Mouse (Mus musculus): ENCODE data around the gene Dync1i1. TPM values are rescaled to one million over a fixed set of nuclear protein-coding genes. Genes with fewer than 3 reads are reported as not detected.
A peak's percentile ranks its signal among the peaks of the same experiment; 100 is the strongest.

The Dync1i1 gene
- polyA plus RNA-seq, 1 experiment from 2014 or later = 0.11 TPM

- Histone ChIP-seq H3K36me3 (ENCODE audit: control insufficient read depth, insufficient read depth) (no peaks in the 10 kb centered on the region), H3K9me3 (replicated peaks; ENCODE audit: control insufficient read depth, low read length) (no peaks in the 10 kb centered on the region), H3K9ac (ENCODE audit: low read depth, low read length) (no peak overlapping the region), H3K27ac (ENCODE audit: low read length) (no peak overlapping the region), H3K4me3 (ENCODE audit: low read depth, low read length) (no peak overlapping the region), H3K4me1 (ENCODE audit: control insufficient read depth, low read depth, low read length) (no peaks in the 10 kb centered on the region), H3K4me2 (ENCODE audit: low read depth, low read length) (no peak overlapping the region), H3K27me3 (ENCODE audit: control insufficient read depth, insufficient read depth, low read depth, low read length) (no peaks in the 10 kb centered on the region)
- ATAC-seq (ENCODE audit: low read depth) = no peak
- WGBS (ENCODE audit: insufficient replicate concordance) = 72% methylated on average over 6 of the region's 6 CpGs
Measured at GRCm38 (mm10) chr6:6027664-6028063, 302.2 kb downstream of the Dync1i1 start.

DNA sequence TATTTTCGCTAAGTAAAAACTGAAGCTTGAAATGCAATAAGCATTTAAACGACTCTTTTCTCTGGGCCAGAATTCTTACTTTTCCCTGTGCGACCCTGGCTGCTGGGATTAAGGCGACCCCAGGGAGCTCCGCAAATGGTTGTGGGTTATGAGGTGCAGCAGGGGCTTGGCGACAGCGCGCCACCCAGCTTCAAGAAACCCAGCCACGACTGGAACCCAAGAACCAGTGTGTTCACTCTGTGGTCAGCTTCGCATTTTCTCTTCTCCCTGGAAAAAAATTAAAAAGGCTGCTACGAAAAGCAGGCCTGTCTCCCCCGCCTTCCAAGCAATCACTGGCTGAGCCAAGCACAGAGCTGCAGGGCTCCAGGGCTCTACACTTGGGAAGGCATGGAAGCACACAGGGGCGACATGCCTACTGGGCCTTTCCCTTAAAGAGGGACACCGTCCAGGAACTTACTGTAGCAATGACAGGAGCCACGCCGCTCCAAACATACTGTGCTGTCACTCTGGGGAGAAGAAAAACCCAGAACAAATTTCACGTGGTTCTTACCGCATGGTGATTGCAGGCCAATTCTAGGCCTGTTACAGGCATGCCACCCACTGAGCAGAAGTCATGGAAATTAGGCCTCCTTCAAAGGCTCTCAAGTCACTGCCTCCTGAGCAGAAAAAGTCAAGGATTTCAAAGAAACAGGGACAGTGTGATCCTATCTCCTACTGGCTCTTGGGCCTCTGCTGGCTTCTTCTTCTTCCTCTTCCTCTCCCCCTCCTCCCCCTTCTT lies 313.5 kb downstream of the Dync1i1 start:
- Histone ChIP-seq H3K9me3 (replicated peaks; ENCODE audit: control insufficient read depth, low read length) (no peaks in the 10 kb centered on the region), H3K27me3 (ENCODE audit: control insufficient read depth, insufficient read depth, low read depth, low read length) (no peaks in the 10 kb centered on the region), H3K4me1 (ENCODE audit: control insufficient read depth, low read depth, low read length) (no peaks in the 10 kb centered on the region), H3K27ac (ENCODE audit: low read length) (no peak overlapping the region), H3K9ac (ENCODE audit: low read depth, low read length) (no peak overlapping the region), H3K4me2 (ENCODE audit: low read depth, low read length) (no peak overlapping the region), H3K4me3 (ENCODE audit: low read depth, low read length) (no peak overlapping the region), H3K36me3 (ENCODE audit: control insufficient read depth, insufficient read depth) (no peaks in the 10 kb centered on the region)
- ATAC-seq (ENCODE audit: low read depth) = no peak
- WGBS (ENCODE audit: insufficient replicate concordance) = 69% methylated on average over 18 of the region's 18 CpGs

DNA sequence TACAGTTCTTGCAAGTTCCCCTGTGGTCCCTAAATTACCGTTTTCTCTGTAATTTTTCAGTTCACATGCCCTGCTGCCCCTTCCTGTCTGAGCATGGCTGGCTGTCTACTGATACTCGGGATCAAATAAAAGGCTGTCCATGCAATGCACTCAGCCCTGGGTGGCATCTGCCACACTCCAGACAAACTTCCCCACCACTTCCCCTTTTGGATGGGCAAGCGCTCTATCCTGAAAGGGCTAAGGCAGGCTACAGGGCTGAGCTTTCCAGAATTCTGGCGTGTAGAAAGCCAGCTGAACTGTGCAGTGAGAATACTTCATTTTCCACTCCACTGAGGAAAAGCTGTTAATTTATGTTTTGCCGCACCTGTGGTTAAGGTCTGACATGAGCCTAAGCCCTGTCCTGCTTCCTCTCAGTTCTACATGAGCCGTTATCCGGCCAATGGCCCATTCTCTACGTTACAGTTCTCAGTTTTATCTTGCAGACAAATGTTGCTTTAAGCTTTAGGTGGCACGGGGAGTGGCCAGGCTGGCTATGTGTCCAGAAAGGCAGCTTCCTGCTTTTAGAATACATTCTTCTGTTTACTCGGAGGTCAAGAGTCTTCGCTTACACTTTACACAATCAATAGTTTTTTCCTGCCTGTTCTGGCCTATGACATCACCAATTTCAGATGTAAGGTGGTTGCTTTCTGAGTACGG lies 321.4 kb downstream of the Dync1i1 start:
- Histone ChIP-seq H3K4me3 (ENCODE audit: low read depth, low read length) (no peak overlapping the region), H3K27me3 (ENCODE audit: control insufficient read depth, insufficient read depth, low read depth, low read length) (no peaks in the 10 kb centered on the region), H3K9me3 (replicated peaks; ENCODE audit: control insufficient read depth, low read length) (no peaks in the 10 kb centered on the region), H3K27ac (ENCODE audit: low read length) (no peak overlapping the region), H3K4me2 (ENCODE audit: low read depth, low read length) (no peak overlapping the region), H3K9ac (ENCODE audit: low read depth, low read length) (no peak overlapping the region), H3K4me1 (ENCODE audit: control insufficient read depth, low read depth, low read length) (no peaks in the 10 kb centered on the region; the same call in 1 of the 2 replicates), H3K36me3 (ENCODE audit: control insufficient read depth, insufficient read depth) (no peaks in the 10 kb centered on the region)
- 30% methylated on average over 12 of the region's 12 CpGs for WGBS (ENCODE audit: insufficient replicate concordance)
- ATAC-seq (ENCODE audit: low read depth) = peak; percentile 71

DNA sequence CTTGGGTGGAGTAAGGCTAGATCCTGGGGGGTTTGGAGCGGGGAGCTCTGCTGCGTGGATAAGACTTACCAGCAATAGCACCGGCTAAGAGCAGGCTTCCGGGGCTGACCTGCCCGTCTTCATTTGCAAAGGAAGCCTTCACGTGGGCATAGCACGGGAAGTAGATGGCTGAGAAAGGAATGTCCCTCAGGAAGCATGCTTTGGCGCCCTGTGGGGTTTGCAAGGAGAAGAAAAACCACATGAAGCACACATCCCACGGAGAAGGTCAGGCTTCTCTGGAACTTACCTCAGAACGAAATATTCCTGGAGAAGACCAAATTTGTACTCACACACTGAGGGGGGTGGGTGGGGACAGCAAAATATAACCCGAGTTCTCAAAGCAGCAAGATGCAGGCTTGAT lies 327.3 kb downstream of the Dync1i1 start:
- H3K9me3 ChIP-seq (replicated peaks; ENCODE audit: control insufficient read depth, low read length) = no peaks in the 10 kb centered on the region
- no peaks in the 10 kb centered on the region for H3K27me3 ChIP-seq (ENCODE audit: control insufficient read depth, insufficient read depth, low read depth, low read length)
- H3K4me2 ChIP-seq (ENCODE audit: low read depth, low read length) = no peak overlapping the region
- no peak overlapping the region for H3K4me3 ChIP-seq (ENCODE audit: low read depth, low read length)
- no peak for ATAC-seq (ENCODE audit: low read depth)
- H3K36me3 ChIP-seq (ENCODE audit: control insufficient read depth, insufficient read depth) = no peaks in the 10 kb centered on the region
- no peak overlapping the region for H3K27ac ChIP-seq (ENCODE audit: low read length)
- no peak overlapping the region for H3K9ac ChIP-seq (ENCODE audit: low read depth, low read length)
- no peaks in the 10 kb centered on the region for H3K4me1 ChIP-seq (ENCODE audit: control insufficient read depth, low read depth, low read length)
- 50% methylated on average over 11 of the region's 11 CpGs for WGBS (ENCODE audit: insufficient replicate concordance)

DNA sequence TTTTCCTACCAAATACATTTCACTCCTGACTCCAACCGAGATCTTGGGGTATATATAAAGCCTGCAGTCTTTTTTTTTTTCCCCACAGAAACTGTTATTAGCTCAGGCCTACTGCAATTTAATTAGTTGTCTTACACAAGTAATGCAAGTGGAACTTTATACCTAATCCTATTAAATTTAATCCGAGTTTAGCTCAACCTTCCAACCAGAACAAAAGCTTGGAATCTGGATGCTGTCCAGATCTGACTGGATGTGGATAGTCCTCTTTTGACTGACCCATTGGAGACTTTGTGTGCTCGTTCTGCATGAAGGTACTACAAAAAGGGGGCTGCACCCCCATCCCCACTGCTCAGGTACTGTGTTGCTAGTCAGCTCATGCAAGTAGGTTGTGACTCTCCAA lies 328.5 kb downstream of the Dync1i1 start:
- ATAC-seq (ENCODE audit: low read depth) = no peak
- no peak overlapping the region for H3K4me3 ChIP-seq (ENCODE audit: low read depth, low read length)
- H3K4me1 ChIP-seq (ENCODE audit: control insufficient read depth, low read depth, low read length) = no peaks in the 10 kb centered on the region
- no peaks in the 10 kb centered on the region for H3K9me3 ChIP-seq (replicated peaks; ENCODE audit: control insufficient read depth, low read length)
- WGBS (ENCODE audit: insufficient replicate concordance) = 65% methylated on average over 3 of the region's 3 CpGs
- no peaks in the 10 kb centered on the region for H3K27me3 ChIP-seq (ENCODE audit: control insufficient read depth, insufficient read depth, low read depth, low read length)
- H3K4me2 ChIP-seq (ENCODE audit: low read depth, low read length) = no peak overlapping the region
- H3K9ac ChIP-seq (ENCODE audit: low read depth, low read length) = no peak overlapping the region
- no peak overlapping the region for H3K27ac ChIP-seq (ENCODE audit: low read length)
- no peaks in the 10 kb centered on the region for H3K36me3 ChIP-seq (ENCODE audit: control insufficient read depth, insufficient read depth)

GRCm38 (mm10) chr6:6058548-6058947 lies 333.1 kb downstream of the Dync1i1 start:
- Histone ChIP-seq H3K9me3 (replicated peaks; ENCODE audit: control insufficient read depth, low read length) (no peaks in the 10 kb centered on the region), H3K9ac (ENCODE audit: low read depth, low read length) (no peak overlapping the region), H3K27me3 (ENCODE audit: control insufficient read depth, insufficient read depth, low read depth, low read length) (no peaks in the 10 kb centered on the region), H3K4me1 (ENCODE audit: control insufficient read depth, low read depth, low read length) (no peaks in the 10 kb centered on the region), H3K4me2 (ENCODE audit: low read depth, low read length) (no peak overlapping the region), H3K27ac (ENCODE audit: low read length) (no peak overlapping the region), H3K4me3 (ENCODE audit: low read depth, low read length) (no peak overlapping the region), H3K36me3 (ENCODE audit: control insufficient read depth, insufficient read depth) (no peaks in the 10 kb centered on the region)
- WGBS (ENCODE audit: insufficient replicate concordance) = 76% methylated on average over 3 of the region's 3 CpGs
- no peak for ATAC-seq (ENCODE audit: low read depth)

GRCm38 (mm10) chr6:6067201-6067600 lies 341.8 kb downstream of the Dync1i1 start:
- no peak overlapping the region for H3K4me2 ChIP-seq (ENCODE audit: low read depth, low read length)
- no peak overlapping the region for H3K27ac ChIP-seq (ENCODE audit: low read length)
- 63% methylated on average over 6 of the region's 6 CpGs for WGBS (ENCODE audit: insufficient replicate concordance)
- ATAC-seq (ENCODE audit: low read depth) = no peak
- H3K36me3 ChIP-seq (ENCODE audit: control insufficient read depth, insufficient read depth) = no peaks in the 10 kb centered on the region
- no peaks in the 10 kb centered on the region for H3K27me3 ChIP-seq (ENCODE audit: control insufficient read depth, insufficient read depth, low read depth, low read length)
- H3K4me3 ChIP-seq (ENCODE audit: low read depth, low read length) = no peak overlapping the region
- no peak overlapping the region for H3K9ac ChIP-seq (ENCODE audit: low read depth, low read length)
- no peaks in the 10 kb centered on the region; the same call in 1 of the 2 replicates for H3K4me1 ChIP-seq (ENCODE audit: control insufficient read depth, low read depth, low read length)
- no peaks in the 10 kb centered on the region for H3K9me3 ChIP-seq (replicated peaks; ENCODE audit: control insufficient read depth, low read length)

GRCm38 (mm10) chr6:6070015-6070414 lies 344.6 kb downstream of the Dync1i1 start:
- Histone ChIP-seq H3K9ac (ENCODE audit: low read depth, low read length) (no peak overlapping the region), H3K4me2 (ENCODE audit: low read depth, low read length) (no peak overlapping the region), H3K9me3 (replicated peaks; ENCODE audit: control insufficient read depth, low read length) (no peaks in the 10 kb centered on the region), H3K4me3 (ENCODE audit: low read depth, low read length) (no peak overlapping the region), H3K4me1 (ENCODE audit: control insufficient read depth, low read depth, low read length) (no peaks in the 10 kb centered on the region; the same call in 1 of the 2 replicates), H3K27me3 (ENCODE audit: control insufficient read depth, insufficient read depth, low read depth, low read length) (no peaks in the 10 kb centered on the region), H3K27ac (ENCODE audit: low read length) (no peak overlapping the region), H3K36me3 (ENCODE audit: control insufficient read depth, insufficient read depth) (no peaks in the 10 kb centered on the region)
- ATAC-seq (ENCODE audit: low read depth) = no peak
- 36% methylated on average over 3 of the region's 3 CpGs for WGBS (ENCODE audit: insufficient replicate concordance)

DNA sequence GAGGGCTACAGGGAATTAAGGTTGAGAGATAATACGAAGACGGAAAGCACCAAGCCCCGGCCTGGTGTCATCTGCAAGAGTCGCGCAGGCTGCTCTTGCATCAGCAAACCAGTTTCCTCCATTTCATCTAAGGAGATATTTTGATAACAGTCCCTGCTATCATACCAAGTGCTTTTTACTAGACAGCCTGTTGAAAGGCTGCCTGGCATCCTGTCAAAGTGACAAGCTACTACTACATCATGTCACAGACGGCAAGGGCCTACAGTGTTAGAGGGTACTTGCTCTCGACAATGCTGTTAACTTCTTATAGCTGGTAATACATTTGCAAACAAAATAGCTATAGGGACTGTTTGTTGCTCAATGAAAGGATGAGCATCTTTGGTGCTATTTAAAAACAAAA lies 345.6 kb downstream of the Dync1i1 start:
- Histone ChIP-seq H3K4me2 (ENCODE audit: low read depth, low read length) (no peak overlapping the region), H3K9ac (ENCODE audit: low read depth, low read length) (no peak overlapping the region), H3K9me3 (replicated peaks; ENCODE audit: control insufficient read depth, low read length) (no peaks in the 10 kb centered on the region), H3K27ac (ENCODE audit: low read length) (no peak overlapping the region), H3K36me3 (ENCODE audit: control insufficient read depth, insufficient read depth) (no peaks in the 10 kb centered on the region), H3K27me3 (ENCODE audit: control insufficient read depth, insufficient read depth, low read depth, low read length) (no peaks in the 10 kb centered on the region), H3K4me3 (ENCODE audit: low read depth, low read length) (no peak overlapping the region), H3K4me1 (ENCODE audit: control insufficient read depth, low read depth, low read length) (no peaks in the 10 kb centered on the region; the same call in 1 of the 2 replicates)
- no peak for ATAC-seq (ENCODE audit: low read depth)
- 71% methylated on average over 7 of the region's 7 CpGs for WGBS (ENCODE audit: insufficient replicate concordance)
